In the genomic region with DNA sequence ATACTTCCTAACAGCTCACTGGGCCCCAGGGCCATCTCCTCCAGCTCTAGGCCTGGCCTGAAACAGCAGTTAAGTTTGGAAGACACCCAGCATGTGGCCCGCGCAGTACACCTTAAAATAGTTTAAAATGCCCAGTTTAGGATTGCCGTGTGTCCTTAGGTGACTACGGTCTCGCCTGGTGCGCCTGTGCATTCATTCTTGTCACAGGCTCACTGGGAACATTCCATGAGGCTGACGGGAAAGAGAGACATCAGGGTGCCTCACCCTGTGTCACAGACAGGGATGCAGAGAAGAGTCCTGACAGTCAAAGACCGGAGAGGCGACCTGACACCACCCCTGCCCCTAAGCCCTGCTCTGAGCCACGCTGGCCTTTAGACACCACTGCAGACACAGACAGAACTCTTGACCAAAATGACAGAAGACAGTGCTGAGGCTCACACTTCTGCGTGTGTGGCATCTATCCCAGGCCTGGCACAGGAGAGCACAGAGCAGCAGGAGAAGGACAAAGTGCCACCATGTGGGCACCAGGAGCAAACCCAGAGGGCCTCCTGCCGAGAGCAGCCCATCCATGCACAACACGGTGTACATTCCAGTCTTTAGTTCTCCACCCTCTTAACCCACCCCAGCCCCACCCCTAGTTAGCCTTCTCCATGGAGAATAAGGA, we compare ENCODE assay signal across 15 mouse cellular contexts. TPM values are rescaled to one million over a fixed set of nuclear protein-coding genes. Genes with fewer than 3 reads are reported as not detected.
DNase-seq lines count a peak whose midpoint lies in the region; ATAC-seq and TF ChIP-seq lines count a peak whose summit lies in the region.
"Had no signal": no experiment of that assay in that cellular context is flagged by ENCODE, and none has a peak within 500 bp of the region (broad histone marks: within the 10 kb centered on the region; RNA-seq: fewer than 3 reads in every experiment).

No protein-coding gene starts in this region.

- H3K4me1 ChIP-seq in heart, adult 2 months (ENCODE audit: control insufficient read depth, insufficient read depth, low read length): no peaks in the 10 kb centered on the region; the same call in 1 of the 2 replicates
- H3K4me1 ChIP-seq in heart, embryonic 10.5 days: peaks cover 24% of the 10 kb centered on the region
- no peaks in the 10 kb centered on the region for H3K4me1 ChIP-seq in liver, postnatal 0 days (ENCODE audit: insufficient read depth)
- H3K4me1 ChIP-seq: embryonic facial prominence, embryonic 12.5 days; liver, embryonic 12.5 days; lung, embryonic 15.5 days had no signal

- no peaks in the 10 kb centered on the region for H3K27me3 ChIP-seq in heart, adult 2 months (ENCODE audit: control insufficient read depth, insufficient read depth, low read length)
- H3K27me3 ChIP-seq in heart, embryonic 10.5 days (ENCODE audit: insufficient read depth, poor library complexity, severe bottlenecking): no peaks in the 10 kb centered on the region
- H3K27me3 ChIP-seq in liver, postnatal 0 days (ENCODE audit: insufficient read depth, low read length): no peaks in the 10 kb centered on the region
- H3K27me3 ChIP-seq: embryonic facial prominence, embryonic 12.5 days; liver, embryonic 12.5 days; lung, embryonic 15.5 days had no signal

- TF ChIP-seq CTCF in heart, adult 2 months (IDR thresholded peaks at IDR 0.05): peak; percentile 36
- TF ChIP-seq CTCF in liver, postnatal 0 days (IDR thresholded peaks at IDR 0.05; ENCODE audit: low read depth): no peak

- no peaks in the 10 kb centered on the region for H3K9me3 ChIP-seq in heart, embryonic 10.5 days
- no peaks in the 10 kb centered on the region for H3K9me3 ChIP-seq in liver, postnatal 0 days (ENCODE audit: low read length)
- H3K9me3 ChIP-seq: embryonic facial prominence, embryonic 12.5 days; liver, embryonic 12.5 days; lung, embryonic 15.5 days had no signal

- H3K36me3 ChIP-seq in heart, adult 2 months (ENCODE audit: control insufficient read depth, insufficient read depth, low read length): no peaks in the 10 kb centered on the region
- peaks cover 11% of the 10 kb centered on the region; the same call in 1 of the 2 replicates for H3K36me3 ChIP-seq in heart, embryonic 10.5 days
- H3K36me3 ChIP-seq in liver, postnatal 0 days (replicated peaks; ENCODE audit: insufficient read depth, low read length): peaks cover 74% of the 10 kb centered on the region

- TF ChIP-seq EP300 in heart, adult 2 months (IDR thresholded peaks at IDR 0.05; ENCODE audit: insufficient read depth, low read depth, low read length): 0 out of 2 replicates have a peak, but pooled peaks have one; percentile 59
- TF ChIP-seq EP300 in liver, postnatal 0 days (IDR thresholded peaks at IDR 0.05; ENCODE audit: low read depth): no peak

- no peak overlapping the region for H3K9ac ChIP-seq in heart, adult 2 months (ENCODE audit: low read depth, low read length)
- H3K9ac ChIP-seq in liver, postnatal 0 days (replicated peaks): no peak overlapping the region
- H3K9ac ChIP-seq: embryonic facial prominence, embryonic 12.5 days; forebrain, postnatal 0 days; liver, embryonic 12.5 days; lung, embryonic 15.5 days had no signal

- H3K27ac ChIP-seq in heart, adult 2 months: peak overlapping the region; percentile 59
- H3K27ac ChIP-seq in heart, embryonic 10.5 days: no peak overlapping the region
- H3K27ac ChIP-seq in liver, postnatal 0 days (ENCODE audit: low read depth): no peak overlapping the region
- H3K27ac ChIP-seq: embryonic facial prominence, embryonic 12.5 days; liver, embryonic 12.5 days; lung, embryonic 15.5 days had no signal

- no peak for TF ChIP-seq POLR2A in heart, adult 2 months (IDR thresholded peaks at IDR 0.05; ENCODE audit: insufficient read depth, low read depth, low read length)

- intact Hi-C loops in heart, adult 2 months (cut with DNase I): no loop called here

- DNase-seq in cerebellum, adult 11-12 months: peak; percentile 39
- DNase-seq in cerebellum, adult 8-10 months: no peak
- peak in 1 of 2 experiments; percentile 58 for DNase-seq in heart, adult 2 months
- no peak for DNase-seq in heart, embryonic 10.5 days (ENCODE audit: low spot score)
- DNase-seq in liver, postnatal 0 days: no peak
- no peak for DNase-seq in liver
- no peak for DNase-seq in adrenal gland, postnatal 14 days
- DNase-seq in lung, postnatal 25 days (ENCODE audit: low spot score): no peak
- DNase-seq: forebrain, postnatal 0 days; kidney, postnatal 4 days; midbrain, embryonic 14.5 days; thymus, postnatal 4 days had no signal

- H3K79me2 ChIP-seq in heart, adult 2 months (replicated peaks; ENCODE audit: control insufficient read depth, insufficient read depth, low read length): no peaks in the 10 kb centered on the region

- WGBS in heart, adult 2 months: 70% methylated on average over 13 of the region's 13 CpGs
- 79% methylated on average over 13 of the region's 13 CpGs for WGBS in heart, embryonic 10.5 days
- 88% methylated on average over 13 of the region's 13 CpGs for WGBS in liver, postnatal 0 days (ENCODE audit: insufficient replicate concordance)

- no peak overlapping the region for H3K4me2 ChIP-seq in liver, postnatal 0 days (ENCODE audit: low read depth, low read length)
- H3K4me2 ChIP-seq: embryonic facial prominence, embryonic 12.5 days; liver, embryonic 12.5 days; lung, embryonic 15.5 days had no signal

- H3K4me3 ChIP-seq in heart, adult 2 months: no peak overlapping the region
- H3K4me3 ChIP-seq in heart, embryonic 10.5 days: no peak overlapping the region
- no peak overlapping the region for H3K4me3 ChIP-seq in liver, postnatal 0 days (ENCODE audit: low read depth, low read length)
- H3K4me3 ChIP-seq: embryonic facial prominence, embryonic 12.5 days; liver, embryonic 12.5 days; lung, embryonic 15.5 days had no signal

- ATAC-seq in liver, postnatal 0 days: peak; percentile 1; the same call in 1 of the 2 replicates
- ATAC-seq: liver, embryonic 12.5 days had no signal

RNA-seq across cellular contexts. Expression of a gene that starts 58.5 kb away (rescaled TPM):
- 100 to 1,000 TPM; 160 to 171 TPM for total RNA-seq in heart, adult 2 months (2021)
- polyA plus RNA-seq in heart, adult 2 months (2012; rRNA removed): 96.8 and 110 TPM in 2 replicates
- polyA plus RNA-seq in heart, embryonic 10.5 days (2016; fragmentation: Nextera tagmentation; extraction: Ambion mirVana): 3.3 and 4.6 TPM in 2 replicates
- polyA plus RNA-seq in liver, postnatal 0 days (2015; fragmentation: Nextera tagmentation; extraction: Ambion mirVana): 4.6 and 14.3 TPM in 2 replicates
- total RNA-seq in adrenal gland, postnatal 14 days (2021): 135 and 224 TPM in 2 replicates
